Comparison of ENCODE assay signal across 9 mouse cellular contexts in genomic region chr6:124756652-124757350, GRCm38 (mm10). TPM values are rescaled to one million over a fixed set of nuclear protein-coding genes. Genes with fewer than 3 reads are reported as not detected.
A peak's percentile ranks its signal among the peaks of the same experiment; 100 is the strongest.
DNase-seq lines count a peak whose midpoint lies in the region; ATAC-seq lines count a peak whose summit lies in the region.
"Had no signal": no experiment of that assay in that cellular context is flagged by ENCODE, and none has a peak within 500 bp of the region (broad histone marks: within the 10 kb centered on the region; RNA-seq: fewer than 3 reads in every experiment).

No protein-coding gene starts in this region.

- WGBS in forebrain, embryonic 16.5 days, result 1% methylated on average over 47 of the region's 54 CpGs

- no peaks in the 10 kb centered on the region for H3K36me3 ChIP-seq in forebrain, embryonic 16.5 days (ENCODE audit: control insufficient read depth, insufficient read depth)

- peak; percentile 83 for DNase-seq in MN1 (ENCODE audit: low spot score)
- DNase-seq in cerebellum, adult 18-20 months, result peak; percentile 86 to 91
- DNase-seq in heart, postnatal 4 days, result peak; percentile 90
- DNase-seq in layer of hippocampus, adult 9-11 months, result peak; percentile 79
- DNase-seq in lung, postnatal 10 days, result peak; percentile 94
- peak; percentile 57 for DNase-seq in retina, adult 2 months (ENCODE audit: low read depth, low spot score)
- peak; percentile 71 for DNase-seq in urinary bladder, postnatal 10 days (ENCODE audit: low spot score)

- ATAC-seq in forebrain, embryonic 16.5 days, result peak; percentile 72

- peak overlapping the region; percentile 64 for H3K4me3 ChIP-seq in forebrain, embryonic 16.5 days (replicated peaks; ENCODE audit: low read length)

- H3K27ac ChIP-seq in forebrain, embryonic 16.5 days (ENCODE audit: low read length), result peak overlapping the region; percentile 95

- H3K9me3 ChIP-seq in forebrain, embryonic 16.5 days (ENCODE audit: control insufficient read depth, low read length), result no peaks in the 10 kb centered on the region

- H3K9ac ChIP-seq in forebrain, embryonic 16.5 days (replicated peaks; ENCODE audit: low read depth, low read length), result peak overlapping the region; percentile 82

- H3K4me1 ChIP-seq in forebrain, embryonic 16.5 days (replicated peaks; ENCODE audit: control insufficient read depth, insufficient read depth, low read length), result peaks cover 43% of the 10 kb centered on the region

- no peaks in the 10 kb centered on the region for H3K27me3 ChIP-seq in forebrain, embryonic 16.5 days (replicated peaks; ENCODE audit: control insufficient read depth, insufficient read depth, low read length)

- peak overlapping the region; percentile 54 for H3K4me2 ChIP-seq in forebrain, embryonic 16.5 days (ENCODE audit: low read length)

RNA-seq across cellular contexts. Expression of gene Atn1, which starts 0.5 kb away (rescaled TPM):
- 23.4 and 27.0 TPM in 2 replicates for polyA plus RNA-seq in forebrain, embryonic 16.5 days (2015; fragmentation: Nextera tagmentation; extraction: Ambion mirVana)
- total RNA-seq in heart, postnatal 4 days (2021), result 10 to 100 TPM; 61.0 to 70.5 TPM

RNA-seq across cellular contexts. Expression of gene Gm45234, which starts 1.0 kb away (rescaled TPM):
- polyA plus RNA-seq in forebrain, embryonic 16.5 days (2015; fragmentation: Nextera tagmentation; extraction: Ambion mirVana), result not detected in 2 replicates
- 1 to 10 TPM in 1 of 2 experiments, not detected in 1; 2.1 TPM for total RNA-seq in heart, postnatal 4 days (2021)
- polyA plus RNA-seq: large intestine, adult 2 months had no signal

RNA-seq across cellular contexts. Expression of gene Eno2, which starts 12.7 kb away (rescaled TPM):
- 44.9 and 63.3 TPM in 2 replicates for polyA plus RNA-seq in forebrain, embryonic 16.5 days (2015; fragmentation: Nextera tagmentation; extraction: Ambion mirVana)
- total RNA-seq in heart, postnatal 4 days (2021), result 10 to 100 TPM; 10.0 to 10.2 TPM

RNA-seq across cellular contexts. Expression of gene Grcc10, which starts 15.6 kb away (rescaled TPM):
- polyA plus RNA-seq in forebrain, embryonic 16.5 days (2015; fragmentation: Nextera tagmentation; extraction: Ambion mirVana), result 614 and 641 TPM in 2 replicates
- total RNA-seq in heart, postnatal 4 days (2021), result 100 to 1,000 TPM; 259 to 300 TPM

RNA-seq across cellular contexts. Expression of gene Ptpn6, which starts 18.3 kb away (rescaled TPM):
- 3.3 and 4.5 TPM in 2 replicates for polyA plus RNA-seq in forebrain, embryonic 16.5 days (2015; fragmentation: Nextera tagmentation; extraction: Ambion mirVana)
- 1 to 10 TPM; 5.3 to 5.4 TPM for total RNA-seq in heart, postnatal 4 days (2021)

Comparison
In these comparisons a context has a peak if more than half of its experiments do, and no peak if none do; other contexts are left out.
1. Peak in every context shown above with its lines: DNase-seq, ATAC-seq, H3K4me3 ChIP-seq and H3K27ac ChIP-seq.